Mouse (Mus musculus): ENCODE measurements around the gene Ubr4. TPM values are rescaled to one million over a fixed set of nuclear protein-coding genes. Genes with fewer than 3 reads are reported as not detected.

The Ubr4 gene
- 5.6 TPM for polyA plus RNA-seq (2014; fragmentation: Illumina TruSeq; extraction: RNeasy Lipid Tissue Mini Kit (QIAGEN cat#74804); ENCODE audit: low read depth, low replicate concordance)

DNA sequence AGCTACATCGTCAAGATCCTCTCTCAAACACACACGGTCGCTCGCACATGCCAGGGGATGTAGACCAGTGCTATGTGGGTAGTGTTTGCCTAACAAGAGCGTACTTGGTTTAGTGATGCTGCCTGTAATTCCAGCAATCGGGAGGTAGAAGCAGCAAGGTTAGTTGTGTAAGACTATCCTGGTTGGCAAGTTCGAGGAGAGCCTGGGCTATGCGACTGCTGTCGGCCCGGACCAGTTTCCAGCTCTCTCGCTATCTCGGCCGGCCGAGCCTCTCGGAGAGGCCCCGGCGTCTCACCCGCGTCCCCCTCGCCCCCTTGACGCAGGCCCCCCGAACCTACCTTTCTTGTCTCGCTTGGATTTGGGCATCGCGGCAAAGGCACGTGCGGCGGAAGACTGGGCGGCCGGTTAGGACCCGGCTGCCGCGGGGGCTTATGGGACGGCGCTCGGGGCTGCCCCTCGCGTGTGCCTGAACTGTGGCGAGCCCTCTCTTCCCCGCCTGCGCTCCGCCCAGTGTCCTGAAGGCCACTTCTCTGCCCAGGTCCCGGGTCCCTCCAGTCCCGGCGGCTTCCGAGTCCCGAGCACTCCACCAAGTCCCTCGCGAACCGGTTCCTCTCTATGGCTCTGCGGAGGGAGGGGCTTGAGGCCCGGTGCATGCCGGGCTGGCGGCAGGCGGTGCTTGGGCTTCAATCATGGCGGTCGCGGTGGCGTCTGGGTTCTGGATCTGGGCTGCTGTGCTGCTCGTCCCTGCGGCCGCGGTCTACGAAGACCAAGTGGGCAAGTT lies at the start of gene Ubr4, which contains the start of the genes Mrto4 and Emc1:
TSS of gene Ubr4 (plus strand) at position 679 of the 781 bp plus-strand sequence.
TSS of gene Mrto4 (minus strand) at position 646 of the 781 bp plus-strand sequence.
TSS of gene Emc1 (plus strand) at position 657 of the 781 bp plus-strand sequence.

DNA sequence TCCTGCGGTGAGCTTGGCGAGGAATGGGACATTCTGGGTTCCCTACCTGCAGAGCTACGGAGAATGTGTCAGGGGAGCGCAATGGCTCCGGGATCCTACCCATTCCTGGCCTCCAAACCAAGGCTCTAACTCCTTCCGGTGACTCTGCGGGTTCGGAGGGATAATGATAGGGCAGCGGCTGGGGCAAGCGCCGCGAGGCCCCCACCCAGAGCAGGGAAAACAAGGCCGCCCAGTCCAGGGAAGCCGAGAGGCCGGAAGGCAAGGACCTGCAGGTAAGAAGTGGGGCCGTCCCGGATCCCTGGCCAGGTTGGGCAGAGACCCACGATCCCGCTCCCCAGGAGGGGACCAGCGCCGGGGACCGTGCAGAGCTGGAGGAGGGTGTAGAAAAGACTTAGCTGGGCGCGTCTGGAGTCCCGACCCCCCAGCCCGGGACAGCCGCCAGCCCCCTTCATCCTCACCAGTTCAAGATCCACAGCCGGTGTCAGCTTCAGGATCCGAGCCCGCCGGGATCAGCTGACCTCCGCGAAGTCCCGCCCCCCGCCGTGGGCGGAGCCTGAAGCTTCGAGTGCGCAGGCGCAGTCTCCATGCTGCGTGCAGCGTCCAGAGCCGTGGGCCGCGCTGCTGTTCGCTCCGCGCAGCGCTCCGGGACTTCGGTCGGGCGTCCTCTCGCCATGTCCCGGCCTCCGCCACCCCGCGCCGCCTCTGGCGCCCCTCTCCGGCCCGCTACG lies 42.1 kb upstream of the Ubr4 start, which contains the start of the genes Pqlc2 and Akr7a5:
TSS of gene Pqlc2 (minus strand) at position 538 of the 728 bp plus-strand sequence.
TSS of gene Akr7a5 (plus strand) at position 574 of the 728 bp plus-strand sequence.

GRCm38 (mm10) chr4:139530248-139530647 lies 177.8 kb downstream of the Ubr4 start, which contains the start of gene Iffo2:
Gene Iffo2 (plus strand): TSS chr4:139530548.

Other genes starting within 250 kb of the Ubr4 start
- 206 TPM for gene Minos1, start 221.5 kb upstream of the Ubr4 start, polyA plus RNA-seq (2014; fragmentation: Illumina TruSeq; extraction: RNeasy Lipid Tissue Mini Kit (QIAGEN cat#74804); ENCODE audit: low read depth, low replicate concordance)
- 64.9 TPM for gene Capzb, start 159.7 kb upstream of the Ubr4 start, polyA plus RNA-seq (2014; fragmentation: Illumina TruSeq; extraction: RNeasy Lipid Tissue Mini Kit (QIAGEN cat#74804); ENCODE audit: low read depth, low replicate concordance)
- 2.0 TPM for gene Pqlc2, start 41.9 kb upstream of the Ubr4 start, polyA plus RNA-seq (2014; fragmentation: Illumina TruSeq; extraction: RNeasy Lipid Tissue Mini Kit (QIAGEN cat#74804); ENCODE audit: low read depth, low replicate concordance)
- 1.3 TPM for gene Akr7a5, start 41.9 kb upstream of the Ubr4 start, polyA plus RNA-seq (2014; fragmentation: Illumina TruSeq; extraction: RNeasy Lipid Tissue Mini Kit (QIAGEN cat#74804); ENCODE audit: low read depth, low replicate concordance)
- gene Mrto4, start within 50 bp of the Ubr4 start, polyA plus RNA-seq (2014; fragmentation: Illumina TruSeq; extraction: RNeasy Lipid Tissue Mini Kit (QIAGEN cat#74804); ENCODE audit: low read depth, low replicate concordance), result 7.9 TPM
- 6.1 TPM for gene Emc1, start within 50 bp of the Ubr4 start, polyA plus RNA-seq (2014; fragmentation: Illumina TruSeq; extraction: RNeasy Lipid Tissue Mini Kit (QIAGEN cat#74804); ENCODE audit: low read depth, low replicate concordance)
- 4.6 TPM for gene Iffo2, start 177.9 kb downstream of the Ubr4 start, polyA plus RNA-seq (2014; fragmentation: Illumina TruSeq; extraction: RNeasy Lipid Tissue Mini Kit (QIAGEN cat#74804); ENCODE audit: low read depth, low replicate concordance)

Measured in sigmoid colon, adult 10 weeks (tissue).